Mouse (Mus musculus): ENCODE measurements around the gene Heatr6.

GRCm38 (mm10) chr11:83802166-83802565 is 48.7 kb downstream of the Heatr6 start:
- no peak for TF ChIP-seq POLR2A (IDR thresholded peaks at IDR 0.05; ENCODE audit: low read depth, low read length)
- TF ChIP-seq CTCF (IDR thresholded peaks at IDR 0.05; ENCODE audit: borderline replicate concordance, insufficient read depth, low read length) = no peak
